21 mouse cellular contexts compared by ENCODE assay signal in the genomic region with DNA sequence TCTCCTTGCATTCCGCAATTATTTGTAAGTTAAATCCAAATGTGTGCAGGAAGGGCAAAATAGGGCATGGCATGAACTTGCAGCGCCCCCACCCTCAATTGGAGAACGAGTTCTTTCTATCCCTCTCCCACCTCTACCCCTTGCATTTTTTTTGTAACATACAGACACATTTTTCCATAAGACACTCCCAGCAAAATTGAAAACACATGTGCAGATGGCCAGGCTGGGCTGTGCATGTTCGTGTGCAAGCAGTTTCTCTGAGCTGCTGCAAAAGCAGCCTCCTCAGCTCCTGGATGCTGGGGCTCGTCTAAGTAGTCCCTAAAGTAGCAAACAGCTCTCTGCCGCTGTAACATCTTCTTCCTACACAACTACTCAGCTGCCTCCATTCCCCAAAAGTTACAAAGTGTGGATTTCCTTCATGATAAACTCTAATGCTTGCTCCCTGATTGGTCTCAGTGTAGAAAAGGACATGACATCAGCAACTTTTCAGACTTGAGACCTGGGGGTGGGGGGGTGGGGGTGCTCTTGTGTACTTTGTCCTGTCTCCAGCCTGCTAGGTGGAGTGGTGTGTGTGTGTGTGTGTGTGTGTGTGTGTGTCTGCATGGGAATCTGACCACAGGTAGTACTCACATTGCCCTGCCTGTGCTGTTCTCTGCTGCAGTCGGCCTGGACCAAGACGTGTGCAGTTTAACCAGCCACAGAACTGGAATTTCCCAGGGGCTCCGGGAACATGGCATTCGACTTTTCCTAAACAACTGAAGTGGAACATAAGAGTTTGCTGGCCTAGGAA. TPM values are rescaled to one million over a fixed set of nuclear protein-coding genes. Genes with fewer than 3 reads are reported as not detected.
A peak's percentile ranks its signal among the peaks of the same experiment; 100 is the strongest.
DNase-seq lines count a peak whose midpoint lies in the region; ATAC-seq lines count a peak whose summit lies in the region.
"Had no signal": no experiment of that assay in that cellular context is flagged by ENCODE, and none has a peak within 500 bp of the region (broad histone marks: within the 10 kb centered on the region; RNA-seq: fewer than 3 reads in every experiment).

A gene (plus strand): TSS at position 619 of the 790 bp plus-strand sequence.

- intact Hi-C loops in gastrocnemius, postnatal 36 days (cut with DNase I), result no loop called here

- H3K27me3 ChIP-seq in embryonic facial prominence, embryonic 12.5 days, result peaks cover 5% of the 10 kb centered on the region; the same call in 1 of the 2 replicates
- peaks cover 35% of the 10 kb centered on the region for H3K27me3 ChIP-seq in kidney, embryonic 15.5 days
- H3K27me3 ChIP-seq in limb, embryonic 12.5 days, result peaks cover 6% of the 10 kb centered on the region
- H3K27me3 ChIP-seq: heart, embryonic 15.5 days; liver, embryonic 12.5 days had no signal

- no peak within 1 kb of the TSS for H3K9ac ChIP-seq in embryonic facial prominence, embryonic 12.5 days
- no peak within 1 kb of the TSS for H3K9ac ChIP-seq in kidney, embryonic 15.5 days
- H3K9ac ChIP-seq in limb, embryonic 12.5 days (replicated peaks), result no peak within 1 kb of the TSS
- H3K9ac ChIP-seq: heart, embryonic 15.5 days; liver, embryonic 12.5 days had no signal

- 40% methylated on average over 10 of the region's 10 CpGs for WGBS in embryonic facial prominence, embryonic 12.5 days
- WGBS in kidney, embryonic 15.5 days, result 73% methylated on average over 10 of the region's 10 CpGs
- WGBS in limb, embryonic 12.5 days, result 50% methylated on average over 10 of the region's 10 CpGs

- H3K27ac ChIP-seq in embryonic facial prominence, embryonic 12.5 days, result peak within 1 kb of the TSS; percentile 63; the same call in 1 of the 2 replicates
- 0 out of 2 replicates have a peak within 1 kb of the TSS, but pooled peaks have one; percentile 37 for H3K27ac ChIP-seq in kidney, embryonic 15.5 days
- H3K27ac ChIP-seq in limb, embryonic 12.5 days, result peak within 1 kb of the TSS; percentile 62
- H3K27ac ChIP-seq: heart, embryonic 15.5 days; layer of hippocampus, adult 2 months; liver, embryonic 12.5 days had no signal

- H3K9me3 ChIP-seq in embryonic facial prominence, embryonic 12.5 days, result no peaks in the 10 kb centered on the region
- no peaks in the 10 kb centered on the region for H3K9me3 ChIP-seq in kidney, embryonic 15.5 days (replicated peaks)
- H3K9me3 ChIP-seq in limb, embryonic 12.5 days, result no peaks in the 10 kb centered on the region
- H3K9me3 ChIP-seq: heart, embryonic 15.5 days; liver, embryonic 12.5 days; megakaryocyte, embryonic 14.5 days had no signal

- H3K4me2 ChIP-seq in embryonic facial prominence, embryonic 12.5 days (replicated peaks), result no peak within 1 kb of the TSS
- H3K4me2 ChIP-seq in kidney, embryonic 15.5 days, result no peak within 1 kb of the TSS
- H3K4me2 ChIP-seq in limb, embryonic 12.5 days, result no peak within 1 kb of the TSS; the same call in 1 of the 2 replicates
- H3K4me2 ChIP-seq: heart, embryonic 15.5 days; liver, embryonic 12.5 days had no signal

- H3K36me3 ChIP-seq in embryonic facial prominence, embryonic 12.5 days, result no peaks in the 10 kb centered on the region
- H3K36me3 ChIP-seq in kidney, embryonic 15.5 days, result no peaks in the 10 kb centered on the region
- no peaks in the 10 kb centered on the region for H3K36me3 ChIP-seq in limb, embryonic 12.5 days
- H3K36me3 ChIP-seq: heart, embryonic 15.5 days; liver, embryonic 12.5 days had no signal

- no peak within 1 kb of the TSS for H3K4me3 ChIP-seq in embryonic facial prominence, embryonic 12.5 days
- H3K4me3 ChIP-seq in kidney, embryonic 15.5 days (replicated peaks), result no peak within 1 kb of the TSS
- H3K4me3 ChIP-seq in limb, embryonic 12.5 days (replicated peaks), result no peak within 1 kb of the TSS
- H3K4me3 ChIP-seq: heart, embryonic 15.5 days; layer of hippocampus, adult 2 months; liver, embryonic 12.5 days; megakaryocyte, embryonic 14.5 days had no signal

- ATAC-seq in embryonic facial prominence, embryonic 12.5 days (ENCODE audit: insufficient number of reproducible peaks, insufficient read depth, low FRiP score, low TSS enrichment), result peak; percentile 60
- ATAC-seq in kidney, embryonic 15.5 days (replicated peaks; ENCODE audit: low FRiP score), result peak; percentile 85
- ATAC-seq in limb, embryonic 12.5 days (ENCODE audit: insufficient number of reproducible peaks, insufficient read depth, low FRiP score, low TSS enrichment, low read depth), result peak; percentile 76
- ATAC-seq: forebrain, embryonic 16.5 days; hindbrain, embryonic 16.5 days; liver, embryonic 12.5 days; Patski had no signal

- H3K4me1 ChIP-seq in embryonic facial prominence, embryonic 12.5 days, result no peaks in the 10 kb centered on the region; the same call in 1 of the 2 replicates
- H3K4me1 ChIP-seq in kidney, embryonic 15.5 days, result no peaks in the 10 kb centered on the region
- H3K4me1 ChIP-seq in limb, embryonic 12.5 days (replicated peaks), result peaks cover 6% of the 10 kb centered on the region; the same call in 1 of the 2 replicates
- H3K4me1 ChIP-seq: heart, embryonic 15.5 days; liver, embryonic 12.5 days; megakaryocyte, embryonic 14.5 days had no signal

- DNase-seq in embryo, embryonic 10.5 days (ENCODE audit: low spot score), result peak; percentile 15
- no peak for DNase-seq in gastrocnemius, postnatal 36 days
- no peak for DNase-seq in c-Kit-positive CD71-positive TER-119-positive erythroid progenitor cells, embryonic 14.5 days (ENCODE audit: low spot score)
- no peak for DNase-seq in thymus, postnatal 0 days (ENCODE audit: low spot score)
- DNase-seq: cerebellum, postnatal 14 days; thymus, adult 18-20 months had no signal

RNA-seq across cellular contexts. Expression of the gene that starts here (rescaled TPM):
- polyA plus RNA-seq in embryonic facial prominence, embryonic 12.5 days (2016; fragmentation: Nextera tagmentation; extraction: Ambion mirVana), result 1.6 and 2.0 TPM in 2 replicates
- polyA plus RNA-seq in kidney, embryonic 15.5 days (2015; fragmentation: Nextera tagmentation; extraction: Ambion mirVana), result 14.7 and 15.2 TPM in 2 replicates
- 1.2 and 1.6 TPM in 2 replicates for polyA plus RNA-seq in limb, embryonic 12.5 days (2016; fragmentation: Nextera tagmentation; extraction: Ambion mirVana)
- total RNA-seq in gastrocnemius, postnatal 36 days (2021), result not detected
- not detected in 2 replicates for polyA plus RNA-seq in thymus, postnatal 0 days (2015; fragmentation: Nextera tagmentation; extraction: Ambion mirVana)
- total RNA-seq: granulocyte monocyte progenitor cell, adult 5-6 weeks; layer of hippocampus, adult 2 months; left cerebral cortex, adult 8-10 months; monocyte, adult 5-6 weeks had no signal
- polyA plus RNA-seq: forebrain, embryonic 16.5 days; heart, embryonic 15.5 days; hindbrain, embryonic 16.5 days; liver, embryonic 12.5 days; lung, embryonic 16.5 days; spleen, adult 2 months had no signal
